Mouse (Mus musculus) lung, postnatal 0 days (tissue): ENCODE data around the gene Rab31.

Experiments used
- CTCF ChIP-seq: IDR thresholded peaks from 2 replicates; pipeline ENCODE4 v1.5.1; 2016; ENCODE audit warnings: antibody characterized with exemption, mild to moderate bottlenecking
- EP300 ChIP-seq: IDR thresholded peaks from 2 replicates; pipeline ENCODE4 v1.6.1; 2016; ENCODE audit warnings: antibody characterized with exemption, mild to moderate bottlenecking, control low read depth

GRCm38 (mm10) chr17:65697791-65698463, 74.6 kb downstream of the Rab31 start:
- no peak for TF ChIP-seq CTCF
- no peak for TF ChIP-seq EP300
